10 mouse cellular contexts compared by ENCODE assay signal in genomic region chr11:113777878-113778464, GRCm38 (mm10). TPM values are rescaled to one million over a fixed set of nuclear protein-coding genes. Genes with fewer than 3 reads are reported as not detected.
A peak's percentile ranks its signal among the peaks of the same experiment; 100 is the strongest.
DNase-seq lines count a peak whose midpoint lies in the region; ATAC-seq and TF ChIP-seq lines count a peak whose summit lies in the region.
"Had no signal": no experiment of that assay in that cellular context is flagged by ENCODE, and none has a peak within 500 bp of the region (broad histone marks: within the 10 kb centered on the region; RNA-seq: fewer than 3 reads in every experiment).

No protein-coding gene starts in this region.

- TF ChIP-seq EP300 in MEL (IDR thresholded peaks at IDR 0.05; ENCODE audit: low read depth in 1 of 2, low read length in 2 of 2): peak; percentile 76 to 81

- H3K36me3 ChIP-seq in hindbrain, embryonic 10.5 days: no peaks in the 10 kb centered on the region
- no peaks in the 10 kb centered on the region for H3K36me3 ChIP-seq in hindbrain, postnatal 0 days (ENCODE audit: insufficient read depth, low read length)
- peaks cover 0 to 23% of the 10 kb centered on the region in 2 experiments; a peak in 2 of 4 replicates for H3K36me3 ChIP-seq in MEL (ENCODE audit: control insufficient read depth in 1 of 2, insufficient read depth in 2 of 2, low read length in 2 of 2)
- no peaks in the 10 kb centered on the region for H3K36me3 ChIP-seq in liver, embryonic 16.5 days (ENCODE audit: control insufficient read depth, insufficient read depth)

- H3K79me2 ChIP-seq in MEL (ENCODE audit: control insufficient read depth, insufficient read depth, low read length, poor library complexity): no peaks in the 10 kb centered on the region

- TF ChIP-seq POLR2A in MEL (IDR thresholded peaks at IDR 0.05; ENCODE audit: control insufficient read depth in 1 of 2, insufficient read depth in 1 of 2, low read depth in 1 of 2, low read length in 2 of 2, poor library complexity in 1 of 2): no peak

- H3K9me3 ChIP-seq in hindbrain, embryonic 10.5 days: no peaks in the 10 kb centered on the region
- no peaks in the 10 kb centered on the region for H3K9me3 ChIP-seq in hindbrain, postnatal 0 days (ENCODE audit: low read length)
- H3K9me3 ChIP-seq in MEL (replicated peaks; ENCODE audit: insufficient read depth, low read length): no peaks in the 10 kb centered on the region
- H3K9me3 ChIP-seq in liver, embryonic 16.5 days (replicated peaks; ENCODE audit: control insufficient read depth, low read length): no peaks in the 10 kb centered on the region

- no peak for DNase-seq in hindbrain, embryonic 10.5 days (ENCODE audit: low spot score)
- DNase-seq in hindbrain, postnatal 0 days (ENCODE audit: low spot score): no peak
- peak; percentile 84 for DNase-seq in MEL (ENCODE audit: low read depth, low spot score)
- DNase-seq in yolk sac, embryonic 10.5 days (ENCODE audit: low spot score): no peak
- DNase-seq in left cerebral cortex, postnatal 14 days (ENCODE audit: low spot score in 2 of 2): no peak
- DNase-seq in ovary, adult 18-20 months (ENCODE audit: low spot score): no peak
- DNase-seq: adrenal gland, postnatal 36 days; thymus, postnatal 14 days had no signal

- peak overlapping the region; percentile 92 for H3K27ac ChIP-seq in hindbrain, embryonic 10.5 days
- no peak overlapping the region for H3K27ac ChIP-seq in hindbrain, postnatal 0 days
- peak overlapping the region; percentile 81 for H3K27ac ChIP-seq in MEL (ENCODE audit: control insufficient read depth, low read depth, low read length)
- peak overlapping the region; percentile 65 for H3K27ac ChIP-seq in liver, embryonic 16.5 days (ENCODE audit: low read length)

- H3K4me3 ChIP-seq in hindbrain, embryonic 10.5 days: no peak overlapping the region
- H3K4me3 ChIP-seq in hindbrain, postnatal 0 days (ENCODE audit: low read length): no peak overlapping the region
- H3K4me3 ChIP-seq in MEL (ENCODE audit: control insufficient read depth in 1 of 2, insufficient read depth in 1 of 2, low read depth in 2 of 2, low read length in 2 of 2): peak overlapping the region; percentile 48 to 69
- peak overlapping the region; percentile 34 for H3K4me3 ChIP-seq in liver, embryonic 16.5 days (ENCODE audit: low read depth, low read length)

- H3K27me3 ChIP-seq in hindbrain, embryonic 10.5 days (ENCODE audit: insufficient read depth, poor library complexity, severe bottlenecking): no peaks in the 10 kb centered on the region
- H3K27me3 ChIP-seq in hindbrain, postnatal 0 days (ENCODE audit: insufficient read depth, low read length): no peaks in the 10 kb centered on the region
- H3K27me3 ChIP-seq in MEL (ENCODE audit: control insufficient read depth in 1 of 2, insufficient read depth in 2 of 2, low read length in 2 of 2): no peaks in the 10 kb centered on the region
- no peaks in the 10 kb centered on the region for H3K27me3 ChIP-seq in liver, embryonic 16.5 days (ENCODE audit: control insufficient read depth, insufficient read depth, low read depth, low read length)

- no peak overlapping the region for H3K9ac ChIP-seq in hindbrain, postnatal 0 days (replicated peaks; ENCODE audit: low read length)
- H3K9ac ChIP-seq in MEL (ENCODE audit: control insufficient read depth, low read depth, low read length, poor library complexity, severe bottlenecking): peak overlapping the region; percentile 68
- H3K9ac ChIP-seq in liver, embryonic 16.5 days (ENCODE audit: low read depth, low read length): peak overlapping the region; percentile 53

- WGBS in hindbrain, embryonic 10.5 days: 45% methylated on average over 8 of the region's 8 CpGs
- 60% methylated on average over 8 of the region's 8 CpGs for WGBS in hindbrain, postnatal 0 days
- WGBS in liver, embryonic 16.5 days (ENCODE audit: insufficient replicate concordance): 31% methylated on average over 8 of the region's 8 CpGs

- no peak for TF ChIP-seq RAD21 in MEL (IDR thresholded peaks at IDR 0.05; ENCODE audit: low read depth, low read length)

- ATAC-seq in hindbrain, postnatal 0 days: no peak
- peak; percentile 66 for ATAC-seq in erythroblast, adult 5-6 weeks (replicated peaks; ENCODE audit: low FRiP score, poor library complexity, severe bottlenecking)
- ATAC-seq in liver, embryonic 16.5 days (ENCODE audit: low read depth): peak; percentile 79

- H3K4me1 ChIP-seq in hindbrain, embryonic 10.5 days (replicated peaks): peaks cover 70% of the 10 kb centered on the region
- no peaks in the 10 kb centered on the region; the same call in 1 of the 2 replicates for H3K4me1 ChIP-seq in hindbrain, postnatal 0 days (ENCODE audit: insufficient read depth, low read length)
- peaks cover 15 to 33% of the 10 kb centered on the region in 2 experiments for H3K4me1 ChIP-seq in MEL (ENCODE audit: control insufficient read depth in 1 of 2, insufficient read depth in 2 of 2, low read length in 2 of 2)
- H3K4me1 ChIP-seq in liver, embryonic 16.5 days (ENCODE audit: control insufficient read depth, low read depth, low read length): peaks cover 30% of the 10 kb centered on the region

- no peak for TF ChIP-seq CTCF in hindbrain, postnatal 0 days (IDR thresholded peaks at IDR 0.05; ENCODE audit: low read depth)
- no peak for TF ChIP-seq CTCF in MEL (IDR thresholded peaks at IDR 0.05 in 2 of 3, conservative IDR thresholded peaks at IDR 0.05 in 1 of 3; ENCODE audit: control insufficient read depth in 1 of 3, insufficient read depth in 1 of 3, low read depth in 2 of 3, low read length in 3 of 3, poor library complexity in 1 of 3, severe bottlenecking in 1 of 3)

- intact Hi-C loops in left cerebral cortex, postnatal 14 days (cut with DNase I): no loop called here

- H3K4me2 ChIP-seq in hindbrain, postnatal 0 days (ENCODE audit: low read depth, low read length): no peak overlapping the region
- H3K4me2 ChIP-seq in liver, embryonic 16.5 days (ENCODE audit: low read depth, low read length): peak overlapping the region; percentile 59

TF ChIP-seq in MEL, 35 proteins besides CTCF, POLR2A, EP300 and RAD21:
- TF ChIP-seq TAL1 (IDR thresholded peaks at IDR 0.05; ENCODE audit: low read length) (peak; percentile 10; the same call in 1 of the 2 replicates), ZMIZ1 (IDR thresholded peaks at IDR 0.05; ENCODE audit: low read depth, low read length) (0 out of 2 replicates have a peak, but pooled peaks have one; percentile 34), RCOR1 (IDR thresholded peaks at IDR 0.05; ENCODE audit: low read depth, low read length) (peak; percentile 55), USF2 (IDR thresholded peaks at IDR 0.05; ENCODE audit: borderline replicate concordance in 1 of 2, insufficient read depth in 1 of 2, low read depth in 1 of 2, low read length in 2 of 2) (no peak), MAZ (IDR thresholded peaks at IDR 0.05; ENCODE audit: low read depth, low read length) (0 out of 2 replicates have a peak, but pooled peaks have one; percentile 62), TCF12 (IDR thresholded peaks at IDR 0.05; ENCODE audit: low read depth, low read length) (peak; percentile 73), ZC3H11A (IDR thresholded peaks at IDR 0.05; ENCODE audit: low read depth, low read length) (0 out of 2 replicates have a peak, but pooled peaks have one; percentile 11), ETS1 (IDR thresholded peaks at IDR 0.05; ENCODE audit: low read depth, low read length) (peak; percentile 86), HCFC1 (IDR thresholded peaks at IDR 0.05; ENCODE audit: low read depth, low read length) (peak; percentile 65), USF1 (IDR thresholded peaks at IDR 0.05; ENCODE audit: low read depth, low read length) (no peak), NRF1 (IDR thresholded peaks at IDR 0.05; ENCODE audit: insufficient read depth, low read depth, low read length, poor library complexity, severe bottlenecking) (no peak), CHD2 (IDR thresholded peaks at IDR 0.05; ENCODE audit: low read length) (no peak), ZKSCAN1 (IDR thresholded peaks at IDR 0.05; ENCODE audit: low read depth, low read length) (peak; percentile 61; the same call in 1 of the 2 replicates), MXI1 (IDR thresholded peaks at IDR 0.05; ENCODE audit: low read depth, low read length) (peak; percentile 25; the same call in 1 of the 2 replicates), SIN3A (IDR thresholded peaks at IDR 0.05; ENCODE audit: low read length) (peak; percentile 76), GATA1 (IDR thresholded peaks at IDR 0.05; ENCODE audit: low read depth, low read length) (peak; percentile 27; the same call in 1 of the 2 replicates), MAFK (IDR thresholded peaks at IDR 0.05; ENCODE audit: borderline replicate concordance, low read depth, low read length) (0 out of 2 replicates have a peak, but pooled peaks have one; percentile 46), TBP (IDR thresholded peaks at IDR 0.05; ENCODE audit: low read depth, low read length) (no peak; the same call in 1 of the 2 replicates), SMC3 (IDR thresholded peaks at IDR 0.05; ENCODE audit: low read depth, low read length) (0 out of 2 replicates have a peak, but pooled peaks have one; percentile 18), MYC (IDR thresholded peaks at IDR 0.05; ENCODE audit: low read depth, low read length) (peak; percentile 57; the same call in 1 of the 2 replicates), KAT2A (conservative IDR thresholded peaks at IDR 0.05; ENCODE audit: low read depth, low read length) (no peak; the same call in 1 of the 2 replicates), ZNF384 (IDR thresholded peaks at IDR 0.05; ENCODE audit: low read depth, low read length) (peak; percentile 96), ELF1 (IDR thresholded peaks at IDR 0.05; ENCODE audit: low read depth, low read length) (peak; percentile 66)

RNA-seq across cellular contexts. Expression of gene Cdc42ep4, which starts 26.3 kb away (rescaled TPM):
- polyA plus RNA-seq in hindbrain, embryonic 10.5 days (2016; fragmentation: Nextera tagmentation; extraction: Ambion mirVana): 114 and 120 TPM in 2 replicates
- 104 and 116 TPM in 2 replicates for total RNA-seq in hindbrain, postnatal 0 days (2014; rRNA removed)
- 55.7 and 56.4 TPM in 2 replicates for polyA plus RNA-seq in hindbrain, postnatal 0 days (2015; fragmentation: Nextera tagmentation; extraction: Ambion mirVana)
- 25.3 and 27.7 TPM in 2 replicates for total RNA-seq in MEL (2012; rRNA removed)
- polyA plus RNA-seq in MEL (2012; ENCODE audit: insufficient read depth in 1 of 2, insufficient read length in 2 of 2, low read depth in 1 of 2, low replicate concordance in 2 of 2, missing spikeins in 1 of 2): 10 to 100 TPM in 1 of 2 experiments, not detected in 1; 39.0 TPM
- 4.4 and 5.0 TPM in 2 replicates for total RNA-seq in erythroblast, adult 5-6 weeks (2015; ENCODE audit: low replicate concordance)
- total RNA-seq in erythroblast, adult 5-6 weeks (2017; ENCODE audit: low replicate concordance): 6.7 and 9.9 TPM in 2 replicates
- polyA plus RNA-seq in liver, embryonic 16.5 days (2015; fragmentation: Nextera tagmentation; extraction: Ambion mirVana): 16.7 and 18.4 TPM in 2 replicates
- 10 to 100 TPM; 35.4 to 43.3 TPM for total RNA-seq in left cerebral cortex, postnatal 14 days (2021)

Comparison
In these comparisons a context has a peak if more than half of its experiments do, and no peak if none do; other contexts are left out.
1. H3K4me3 ChIP-seq: peak in MEL (2 of 2) and liver, embryonic 16.5 days (single experiment); none in hindbrain, embryonic 10.5 days (single experiment) and hindbrain, postnatal 0 days (single experiment).